Mouse (Mus musculus) hindlimb bud, embryonic 11.5 days (tissue): ENCODE measurements around the gene Pdxk.
"Not testable (repeated sequence)": the region's sequence is repeated elsewhere in the genome, so short reads cannot be mapped to it uniquely, and the experiment has no call there.

ENCODE experiments used
- DNase-seq: peaks from one replicate; pipeline ENCODE4 v3.0.0-alpha.2; 2012; ENCODE audit warnings: low read depth, low spot score; ENCODE audit errors: extremely low spot score

Gene Pdxk

DNA sequence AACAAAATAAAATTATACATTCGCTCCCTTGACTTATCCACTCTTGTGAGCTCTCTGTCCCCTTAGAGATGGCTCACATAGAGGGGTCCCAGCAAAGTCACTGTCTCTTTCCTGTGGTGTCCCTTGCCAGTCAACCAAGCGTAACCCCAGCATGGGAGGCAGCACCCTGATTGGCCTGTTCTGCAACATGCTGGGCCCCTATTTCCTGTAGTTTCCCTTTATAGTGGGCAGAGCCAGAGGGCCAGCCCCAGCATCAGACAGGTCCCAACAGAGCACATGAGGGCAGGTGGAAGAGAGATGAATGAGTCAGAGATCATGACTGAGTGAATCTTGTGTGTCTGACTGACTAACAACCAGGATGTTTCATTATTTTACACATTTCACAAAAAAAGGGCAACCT is 43.8 kb downstream of the Pdxk start:
- DNase-seq, result no peak

- DNase-seq, result no peak
These were observed 46.0 kb downstream of the Pdxk start for GRCm38 (mm10) chr10:78418791-78419190.

- no peak for DNase-seq
These were observed 46.9 kb downstream of the Pdxk start for GRCm38 (mm10) chr10:78417888-78418287.

GRCm38 (mm10) chr10:78414936-78415335 is 49.8 kb downstream of the Pdxk start:
- not testable (repeated sequence) for DNase-seq

- no peak for DNase-seq
These were observed 51.6 kb downstream of the Pdxk start for GRCm38 (mm10) chr10:78413152-78413520.

GRCm38 (mm10) chr10:78412319-78413151 is 52.2 kb downstream of the Pdxk start, which contains the start of gene Rrp1:
Gene Rrp1, minus strand, starts transcription at chr10:78413043.
- peak; percentile 91 for DNase-seq

DNA sequence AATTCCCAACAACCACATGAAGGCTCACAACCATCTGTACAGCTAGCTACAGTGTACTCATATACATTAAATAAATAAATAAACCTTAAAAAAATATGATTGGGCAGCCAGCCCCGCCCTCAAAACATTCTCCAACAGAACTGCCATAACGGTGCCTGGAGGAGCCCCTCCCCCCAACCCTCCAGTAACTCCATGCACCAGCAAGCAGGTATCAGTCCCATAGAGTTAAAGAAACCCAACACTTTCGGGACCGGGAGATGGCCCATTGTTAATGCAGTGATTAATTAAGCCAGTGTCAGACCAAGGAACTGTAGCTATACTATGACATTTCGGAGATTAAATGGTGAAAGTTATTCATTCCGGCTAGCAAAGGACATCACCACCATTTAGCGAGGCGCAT is 52.9 kb downstream of the Pdxk start:
- DNase-seq, result no peak

- no peak for DNase-seq
These were observed 55.6 kb downstream of the Pdxk start for GRCm38 (mm10) chr10:78409035-78409788.

GRCm38 (mm10) chr10:78407132-78407531 is 57.6 kb downstream of the Pdxk start:
- no peak for DNase-seq

- DNase-seq, result no peak
These were observed 58.6 kb downstream of the Pdxk start for GRCm38 (mm10) chr10:78406152-78406551.

- no peak for DNase-seq
These were observed 62.4 kb downstream of the Pdxk start for GRCm38 (mm10) chr10:78402301-78402922.

- no peak for DNase-seq
These were observed 63.6 kb downstream of the Pdxk start for GRCm38 (mm10) chr10:78401127-78401526.

- DNase-seq, result no peak
These were observed 65.6 kb downstream of the Pdxk start for GRCm38 (mm10) chr10:78399090-78399657.

DNA sequence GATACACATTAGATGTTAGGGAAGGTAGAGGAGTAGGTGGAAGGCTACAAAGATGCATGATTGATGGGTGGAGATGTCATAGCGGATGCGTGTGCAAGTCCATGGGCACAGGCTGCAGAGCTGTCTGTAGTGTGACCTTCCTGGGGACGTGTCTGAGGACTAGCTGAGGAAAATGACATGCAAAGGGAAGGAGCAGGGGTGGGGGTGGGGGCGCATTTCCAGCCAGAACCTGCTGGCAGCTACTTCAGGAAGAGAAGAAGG is 68.2 kb downstream of the Pdxk start:
- DNase-seq, result no peak

- peak; percentile 89 for DNase-seq
These were observed 68.8 kb downstream of the Pdxk start for GRCm38 (mm10) chr10:78395819-78396624.

GRCm38 (mm10) chr10:78395377-78395776 is 69.4 kb downstream of the Pdxk start:
- DNase-seq, result no peak

- DNase-seq, result no peak
These were observed 72.7 kb downstream of the Pdxk start for GRCm38 (mm10) chr10:78392072-78392471.

- DNase-seq, result no peak
These were observed 73.7 kb downstream of the Pdxk start for GRCm38 (mm10) chr10:78390982-78391470.

DNA sequence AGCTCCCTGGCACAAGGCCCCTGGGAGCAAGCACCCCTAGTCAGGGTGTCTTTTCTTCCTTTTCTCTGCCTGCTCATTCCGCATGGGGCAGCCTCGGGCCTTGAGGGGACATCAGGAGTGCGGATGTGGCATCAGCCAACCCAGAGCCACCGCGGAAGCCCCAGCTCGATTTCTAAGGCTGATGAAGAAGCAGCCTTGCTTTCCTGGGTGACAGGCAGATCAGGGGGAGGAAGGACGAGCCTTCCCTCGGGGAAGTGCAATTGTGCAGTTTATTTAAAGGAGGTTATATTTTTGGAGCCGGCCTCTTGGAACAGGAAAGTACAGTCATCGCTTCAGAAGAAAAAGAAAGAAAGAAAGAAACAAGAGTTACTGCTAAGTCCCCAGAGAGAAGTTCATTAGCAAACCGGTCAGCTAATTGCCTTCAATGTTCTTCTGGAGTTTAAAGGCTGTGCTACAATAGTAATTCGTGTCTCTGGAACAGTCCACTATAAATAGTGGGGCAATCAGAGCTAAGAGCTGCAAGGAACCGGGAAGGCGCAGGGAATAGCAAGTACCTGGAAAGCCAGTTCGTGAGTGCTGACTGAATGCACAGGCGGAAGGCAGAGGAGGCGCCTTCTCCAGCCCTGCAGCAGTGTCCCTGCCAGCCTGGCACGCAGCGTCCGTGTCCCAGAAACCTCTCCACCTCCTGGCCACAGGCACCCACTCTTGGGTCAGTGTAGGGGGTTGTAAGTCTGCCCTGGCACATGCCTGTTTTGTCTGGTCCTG is 76.4 kb downstream of the Pdxk start:
- no peak for DNase-seq
